Mouse (Mus musculus) cerebellum, adult 11 months (tissue): ENCODE measurements at regions not wholly inside any gene's neighbourhood (a gene's known extent, or its start where the extent isn't known, plus 50 kb on each side); places are given as distances from the start of the nearest gene placed in this dataset.

Experiments
- DNase-seq: peaks from one replicate; pipeline ENCODE4 v3.0.0; 2022

- DNase-seq = no peak
These were observed 420.8 kb upstream of the Lcorl start for GRCm38 (mm10) chr5:46278190-46278589.

- no peak for DNase-seq
These were observed 399.3 kb upstream of the Lcorl start for GRCm38 (mm10) chr5:46256730-46257129.

- no peak for DNase-seq
These were observed 396.5 kb upstream of the Lcorl start for GRCm38 (mm10) chr5:46253940-46254339.

GRCm38 (mm10) chr5:46235364-46236067, 378.1 kb upstream of the Lcorl start:
- no peak for DNase-seq

GRCm38 (mm10) chr5:46232780-46233179, 375.4 kb upstream of the Lcorl start:
- no peak for DNase-seq

GRCm38 (mm10) chr5:46228667-46229066, 371.3 kb upstream of the Lcorl start:
- no peak for DNase-seq

- DNase-seq = no peak
These were observed 355.5 kb upstream of the Lcorl start for GRCm38 (mm10) chr5:46212845-46213468.

GRCm38 (mm10) chr5:46209076-46209475, 351.7 kb upstream of the Lcorl start:
- no peak for DNase-seq

- no peak for DNase-seq
These were observed 346.3 kb upstream of the Lcorl start for GRCm38 (mm10) chr5:46203744-46204143.

GRCm38 (mm10) chr5:46202457-46202772, 345.0 kb upstream of the Lcorl start:
- DNase-seq = no peak

GRCm38 (mm10) chr5:46201639-46202456, 344.4 kb upstream of the Lcorl start:
- no peak for DNase-seq

- DNase-seq = no peak
These were observed 329.5 kb upstream of the Lcorl start for GRCm38 (mm10) chr5:46186908-46187307.

GRCm38 (mm10) chr5:46182157-46182556, 324.7 kb upstream of the Lcorl start:
- no peak for DNase-seq

- no peak for DNase-seq
These were observed 314.9 kb upstream of the Lcorl start for GRCm38 (mm10) chr5:46172315-46172714.

GRCm38 (mm10) chr5:46160774-46161173, 303.4 kb upstream of the Lcorl start:
- no peak for DNase-seq

GRCm38 (mm10) chr5:46151973-46152372, 294.6 kb upstream of the Lcorl start:
- no peak for DNase-seq

- DNase-seq = no peak
These were observed 293.4 kb upstream of the Lcorl start for GRCm38 (mm10) chr5:46150825-46151224.

GRCm38 (mm10) chr5:46149851-46150615, 292.6 kb upstream of the Lcorl start:
- DNase-seq = no peak

- DNase-seq = no peak
These were observed 281.6 kb upstream of the Lcorl start for GRCm38 (mm10) chr5:46139024-46139423.

- no peak for DNase-seq
These were observed 280.3 kb upstream of the Lcorl start for GRCm38 (mm10) chr5:46137695-46138094.

GRCm38 (mm10) chr5:46108020-46108419, 250.6 kb upstream of the Lcorl start:
- no peak for DNase-seq

- DNase-seq = no peak
These were observed 245.9 kb upstream of the Lcorl start for GRCm38 (mm10) chr5:46103350-46103749.

- no peak for DNase-seq
These were observed 235.1 kb upstream of the Lcorl start for GRCm38 (mm10) chr5:46092549-46092948.
